Mouse (Mus musculus) liver, adult 2 months (tissue): ENCODE measurements around the gene Twist2. TPM values are rescaled to one million over a fixed set of nuclear protein-coding genes. Genes with fewer than 3 reads are reported as not detected.

Experiments used
- DNase-seq: peaks from one replicate; pipeline ENCODE4 v3.0.0-alpha.2; 2011; ENCODE audit warnings: low read depth, low spot score; ENCODE audit errors: extremely low read depth
- H3K27ac ChIP-seq: fragments of 200-500 bp; replicated peaks from 2 replicates; pipeline ENCODE4 v1.5.1; 2012; ENCODE audit warnings: low read depth, mild to moderate bottlenecking, control low read depth, inconsistent platforms, low read length; ENCODE audit not compliant: insufficient read depth
- H3K27me3 ChIP-seq: fragments of 200-500 bp; 2 replicates; pipeline ENCODE4 v1.6.1; 2012; ENCODE audit warnings: mild to moderate bottlenecking, moderate library complexity, low read length, inconsistent platforms; ENCODE audit not compliant: control insufficient read depth, insufficient read depth
- H3K36me3 ChIP-seq: fragments of 200-500 bp; 2 replicates; pipeline ENCODE4 v1.6.1; 2012; ENCODE audit warnings: low read length, inconsistent platforms; ENCODE audit not compliant: control insufficient read depth, insufficient read depth
- H3K4me1 ChIP-seq: fragments of 200-500 bp; 2 replicates; pipeline ENCODE4 v1.6.1; 2011; ENCODE audit warnings: low read length; ENCODE audit not compliant: control insufficient read depth, insufficient read depth
- H3K4me3 ChIP-seq: fragments of 200-500 bp; 2 replicates; pipeline ENCODE4 v1.5.1; 2011; ENCODE audit warnings: low read depth, mild to moderate bottlenecking, control low read depth, low read length, moderate library complexity; ENCODE audit not compliant: insufficient read depth
- H3K79me2 ChIP-seq: fragments of 200-500 bp; 2 replicates; pipeline ENCODE4 v1.6.1; 2012; ENCODE audit warnings: inconsistent platforms, mild to moderate bottlenecking, low read length, moderate library complexity; ENCODE audit not compliant: control insufficient read depth, insufficient read depth
- H3K9ac ChIP-seq: fragments of 200-500 bp; 2 replicates; pipeline ENCODE4 v1.6.1; 2012; ENCODE audit warnings: low read depth, mild to moderate bottlenecking, control low read depth, inconsistent platforms, low read length
- CTCF ChIP-seq: fragments of 200-500 bp; IDR thresholded peaks from 2 replicates; pipeline ENCODE4 v1.5.1; 2011; ENCODE audit warnings: low read depth, low read length, control low read depth
- POLR2A ChIP-seq: fragments of 200-500 bp; IDR thresholded peaks from 2 replicates; pipeline ENCODE4 v1.6.1; 2011; ENCODE audit warnings: low read length, control low read depth; ENCODE audit not compliant: insufficient read depth; ENCODE audit errors: extremely low read depth
- WGBS: fragments of 180-500 bp; shearing (Covaris S2); methylation state at CpG from one replicate; pipeline ENCODE4 v1.1.7; 2018; 5-methylcytosine and 5-hydroxymethylcytosine counted together
- polyA plus RNA-seq: library from polyadenylated mRNA; depleted of rRNA; stranded (reverse); fragments of >200 nt; gene quantifications from 2 replicates; pipeline ENCODE4 v1.2.3, GENCODE M21; 2012
- total RNA-seq: library from RNA; depleted of rRNA; stranded (reverse); fragments of >200 nt; gene quantifications from 2 replicates; pipeline ENCODE4 v1.2.3, GENCODE M21; 2014

The Twist2 gene
- total and polyA plus RNA-seq, 2 experiments: 0.16 TPM; not detected in 1

DNA sequence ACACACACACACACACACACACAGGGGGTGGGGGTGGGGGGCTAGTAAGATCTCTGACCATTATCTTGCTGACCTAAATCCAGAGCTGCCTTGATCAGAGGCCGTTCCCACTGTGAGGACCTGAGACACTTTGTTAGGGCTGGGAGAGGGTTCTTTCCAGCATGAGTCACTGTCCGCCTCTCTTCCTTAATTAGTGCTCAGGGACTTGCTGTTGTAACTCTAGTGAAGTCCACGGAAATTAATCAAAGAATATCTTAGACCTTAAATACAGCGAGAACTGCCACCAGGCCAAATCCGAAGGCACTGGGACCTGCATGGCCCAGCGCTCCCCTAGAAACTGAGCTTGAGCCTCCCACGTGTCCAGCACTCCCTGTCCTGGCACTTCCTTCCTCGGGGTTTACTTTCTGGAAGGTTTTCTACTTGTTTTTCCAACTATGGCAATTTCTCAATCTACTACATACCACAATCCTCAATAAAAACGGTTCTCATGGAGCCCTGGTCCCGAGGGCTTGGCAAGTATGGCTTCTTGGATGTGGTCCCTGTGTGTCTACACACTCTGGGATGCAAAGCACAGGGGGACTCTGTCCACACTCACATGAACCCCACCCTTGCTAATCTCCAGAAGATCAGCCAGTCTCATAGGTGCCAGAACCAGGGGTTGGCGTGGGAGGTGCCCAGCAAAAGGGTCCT lies 57.0 kb downstream of the Twist2 start:
- Histone ChIP-seq H3K4me1 (no peaks in the 10 kb centered on the region), H3K27ac (no peak overlapping the region)
- 85% methylated on average over 11 of the region's 11 CpGs for WGBS

DNA sequence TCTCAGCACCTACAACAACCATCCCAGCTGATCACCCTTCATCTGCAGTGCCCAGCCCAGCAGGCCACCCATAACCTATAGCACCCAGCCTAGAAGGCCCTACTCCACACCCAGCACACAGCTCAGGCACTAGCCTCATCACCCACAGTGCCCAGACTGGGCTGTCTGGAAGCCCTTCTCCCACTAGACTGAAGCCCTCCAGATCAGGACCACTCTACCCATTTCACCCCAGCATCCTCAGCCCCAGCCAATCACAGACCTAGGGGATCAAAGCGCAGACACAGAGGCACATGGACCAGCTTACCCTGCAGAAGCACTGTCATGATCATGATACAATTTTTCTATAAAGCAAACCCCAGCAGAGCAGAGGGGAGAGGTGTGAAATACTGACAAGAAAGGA lies 57.6 kb downstream of the Twist2 start:
- no peaks in the 10 kb centered on the region for H3K79me2 ChIP-seq
- 89% methylated on average over 1 of the region's 1 CpGs for WGBS
- H3K9ac ChIP-seq: no peak overlapping the region
- H3K27ac ChIP-seq: no peak overlapping the region
- H3K27me3 ChIP-seq: no peaks in the 10 kb centered on the region
- no peak for DNase-seq
- H3K4me3 ChIP-seq: no peak overlapping the region
- H3K36me3 ChIP-seq: no peaks in the 10 kb centered on the region
- TF ChIP-seq POLR2A (no peak), CTCF (no peak)
- no peaks in the 10 kb centered on the region for H3K4me1 ChIP-seq

More for the DNA sequence above, 57.0 kb downstream of the Twist2 start:
- no peak overlapping the region for H3K9ac ChIP-seq
- no peaks in the 10 kb centered on the region for H3K36me3 ChIP-seq
- DNase-seq: no peak
- no peak overlapping the region for H3K4me3 ChIP-seq
- H3K79me2 ChIP-seq: no peaks in the 10 kb centered on the region
- no peaks in the 10 kb centered on the region for H3K27me3 ChIP-seq
- no peak for TF ChIP-seq CTCF
- no peak for TF ChIP-seq POLR2A

GRCm38 (mm10) chr1:91861511-91861910 lies 60.2 kb downstream of the Twist2 start:
- Histone ChIP-seq H3K9ac (no peak overlapping the region), H3K4me1 (no peaks in the 10 kb centered on the region), H3K27me3 (no peaks in the 10 kb centered on the region), H3K79me2 (no peaks in the 10 kb centered on the region), H3K4me3 (no peak overlapping the region), H3K27ac (no peak overlapping the region), H3K36me3 (no peaks in the 10 kb centered on the region)
- no peak for TF ChIP-seq CTCF
- no peak for TF ChIP-seq POLR2A
- WGBS: 65% methylated on average over 7 of the region's 7 CpGs
- DNase-seq: no peak

- Histone ChIP-seq H3K36me3 (no peaks in the 10 kb centered on the region), H3K9ac (no peak overlapping the region), H3K4me3 (no peak overlapping the region), H3K27me3 (no peaks in the 10 kb centered on the region), H3K4me1 (peaks cover 1% of the 10 kb centered on the region; the same call in 1 of the 2 replicates), H3K27ac (no peak overlapping the region), H3K79me2 (no peaks in the 10 kb centered on the region)
- no peak for DNase-seq
- 61% methylated on average over 2 of the region's 2 CpGs for WGBS
- no peak for TF ChIP-seq CTCF
- TF ChIP-seq POLR2A: no peak
Measured at GRCm38 (mm10) chr1:91866001-91866400, 64.7 kb downstream of the Twist2 start.

DNA sequence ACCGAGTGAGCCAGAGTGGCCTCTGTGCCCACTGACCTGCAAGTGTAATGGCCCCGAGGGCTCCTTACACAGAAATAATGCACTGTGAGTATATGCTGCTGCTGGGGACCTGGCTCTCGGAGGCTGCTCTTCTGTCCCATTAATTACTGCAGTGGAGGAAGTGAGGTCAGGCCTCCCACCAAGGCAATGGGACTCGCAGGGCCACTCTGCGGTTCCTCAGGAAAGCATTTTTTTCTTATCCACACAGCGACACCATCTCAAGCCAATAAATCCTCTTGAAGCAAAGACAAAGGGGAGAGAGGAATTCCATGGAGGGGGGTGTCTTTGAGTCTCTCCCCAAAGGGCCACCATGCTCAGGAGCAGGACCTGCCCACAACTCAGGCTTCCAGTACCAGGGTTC lies 69.8 kb downstream of the Twist2 start:
- H3K36me3 ChIP-seq: no peaks in the 10 kb centered on the region
- H3K79me2 ChIP-seq: no peaks in the 10 kb centered on the region
- no peak overlapping the region for H3K27ac ChIP-seq
- DNase-seq: peak; percentile 22
- 47% methylated on average over 6 of the region's 6 CpGs for WGBS
- H3K4me3 ChIP-seq: no peak overlapping the region
- no peak overlapping the region for H3K9ac ChIP-seq
- TF ChIP-seq CTCF: no peak
- no peak for TF ChIP-seq POLR2A
- no peaks in the 10 kb centered on the region for H3K27me3 ChIP-seq
- peaks cover 14% of the 10 kb centered on the region for H3K4me1 ChIP-seq

GRCm38 (mm10) chr1:91872388-91873059 lies 71.3 kb downstream of the Twist2 start:
- no peaks in the 10 kb centered on the region for H3K36me3 ChIP-seq
- H3K79me2 ChIP-seq: no peaks in the 10 kb centered on the region
- H3K4me1 ChIP-seq: peaks cover 14% of the 10 kb centered on the region
- peak; percentile 79 for DNase-seq
- no peak overlapping the region for H3K4me3 ChIP-seq
- no peaks in the 10 kb centered on the region for H3K27me3 ChIP-seq
- TF ChIP-seq POLR2A: no peak
- no peak for TF ChIP-seq CTCF
- H3K9ac ChIP-seq: no peak overlapping the region
- no peak overlapping the region for H3K27ac ChIP-seq
- WGBS: 24% methylated on average over 8 of the region's 8 CpGs
